Mouse (Mus musculus): Measurements from ENCODE around the gene Map3k10. TPM values are rescaled to one million over a fixed set of nuclear protein-coding genes. Genes with fewer than 3 reads are reported as not detected.
A peak's percentile ranks its signal among the peaks of the same experiment; 100 is the strongest.

Map3k10 gene
- polyA plus RNA-seq (2012; rRNA removed): 24.6 and 26.8 TPM in 2 replicates

DNA sequence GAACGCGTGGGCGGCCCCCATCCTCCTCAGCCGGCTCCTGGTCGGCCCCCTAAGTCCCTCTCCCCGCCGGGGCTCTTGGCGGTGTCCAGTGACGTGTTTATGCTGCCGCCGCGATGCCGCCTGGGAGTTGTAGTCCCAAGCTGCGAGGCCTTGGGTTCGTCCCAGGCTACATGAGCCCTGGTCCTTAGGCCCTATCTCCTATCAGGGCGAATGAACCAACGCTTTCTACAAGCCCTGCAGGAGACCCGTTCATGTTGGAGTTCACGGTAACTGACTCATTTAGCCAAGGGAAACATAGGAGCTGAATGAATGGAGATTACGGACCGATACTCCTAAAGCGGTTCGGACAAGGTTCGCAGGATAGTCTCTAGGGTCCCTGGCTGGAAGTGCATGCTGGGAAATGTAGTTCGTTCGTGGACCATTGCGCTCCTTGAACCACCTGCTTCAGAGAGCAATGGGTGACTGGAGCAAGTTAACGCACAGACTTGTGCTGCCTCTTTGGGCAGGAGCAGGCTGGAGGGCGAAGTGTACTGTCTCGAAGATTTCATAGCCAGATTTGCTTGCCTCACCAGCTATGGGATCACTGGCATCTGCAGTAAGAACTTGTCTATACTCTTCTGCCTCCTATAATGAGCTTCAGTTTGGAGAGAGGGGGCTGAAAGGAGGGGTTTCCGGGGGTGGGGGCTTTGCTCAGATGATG, at the start of gene Map3k10:
Gene Map3k10, minus strand, starts transcription at position 77 of the 700 bp plus-strand sequence.
- TF ChIP-seq CTCF (conservative IDR thresholded peaks at IDR 0.05; ENCODE audit: insufficient read depth, insufficient read length, low read depth, low read length) (no peak), POLR2A (IDR thresholded peaks at IDR 0.05; ENCODE audit: low read depth, low read length) (no peak)
- H3K27ac ChIP-seq (ENCODE audit: insufficient read depth, low read depth, low read length): peak within 1 kb of the TSS; percentile 79
- H3K36me3 ChIP-seq (ENCODE audit: control insufficient read depth, insufficient read depth, low read length): no peaks in the 10 kb centered on the region
- H3K4me1 ChIP-seq (ENCODE audit: control insufficient read depth, insufficient read depth, low read length): peaks cover 5% of the 10 kb centered on the region; the same call in 1 of the 2 replicates
- H3K4me3 ChIP-seq (ENCODE audit: insufficient read depth, low read depth, low read length): peak within 1 kb of the TSS; percentile 65
- peak; percentile 96 for DNase-seq
- no peaks in the 10 kb centered on the region for H3K27me3 ChIP-seq (replicated peaks; ENCODE audit: control insufficient read depth, insufficient read depth, low read length)
- under 1% methylated on average over 31 of the region's 31 CpGs for WGBS

- Histone ChIP-seq H3K36me3 (ENCODE audit: control insufficient read depth, insufficient read depth, low read length) (no peaks in the 10 kb centered on the region), H3K27ac (ENCODE audit: insufficient read depth, low read depth, low read length) (no peak overlapping the region), H3K4me1 (ENCODE audit: control insufficient read depth, insufficient read depth, low read length) (no peaks in the 10 kb centered on the region), H3K27me3 (replicated peaks; ENCODE audit: control insufficient read depth, insufficient read depth, low read length) (no peaks in the 10 kb centered on the region), H3K4me3 (ENCODE audit: insufficient read depth, low read depth, low read length) (no peak overlapping the region)
- 92% methylated on average over 8 of the region's 8 CpGs for WGBS
- TF ChIP-seq POLR2A (IDR thresholded peaks at IDR 0.05; ENCODE audit: low read depth, low read length) (no peak), CTCF (conservative IDR thresholded peaks at IDR 0.05; ENCODE audit: insufficient read depth, insufficient read length, low read depth, low read length) (no peak)
- DNase-seq: no peak
These were observed 47.6 kb upstream of the Map3k10 start for GRCm38 (mm10) chr7:27721951-27722350.

DNA sequence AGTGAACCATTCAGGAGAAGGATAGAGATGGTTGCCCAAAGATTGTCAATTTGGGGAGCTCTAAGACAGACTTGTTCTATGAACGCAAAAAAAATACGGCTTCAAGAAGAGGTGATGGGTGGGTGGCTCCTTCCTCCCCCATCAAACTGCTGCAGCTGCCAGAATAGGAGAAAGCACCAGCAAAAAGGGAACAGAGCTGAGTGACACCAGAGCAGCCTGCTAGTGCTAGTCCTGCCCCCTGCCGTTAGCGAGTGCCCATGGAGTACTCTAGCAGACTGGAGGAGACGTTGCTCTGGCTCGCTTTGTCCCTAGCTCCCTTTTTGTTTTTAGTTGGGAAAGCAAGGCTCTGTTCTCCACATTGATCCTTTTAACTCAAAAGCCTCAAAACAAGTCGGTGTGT, 36.0 kb upstream of the Map3k10 start:
- WGBS: 87% methylated on average over 7 of the region's 7 CpGs
- no peaks in the 10 kb centered on the region for H3K36me3 ChIP-seq (ENCODE audit: control insufficient read depth, insufficient read depth, low read length)
- no peak overlapping the region for H3K4me3 ChIP-seq (ENCODE audit: insufficient read depth, low read depth, low read length)

GRCm38 (mm10) chr7:27696711-27697110, 22.3 kb upstream of the Map3k10 start:
- H3K4me1 ChIP-seq (ENCODE audit: control insufficient read depth, insufficient read depth, low read length): no peaks in the 10 kb centered on the region
- H3K4me3 ChIP-seq (ENCODE audit: insufficient read depth, low read depth, low read length): no peak overlapping the region
- H3K36me3 ChIP-seq (ENCODE audit: control insufficient read depth, insufficient read depth, low read length): no peaks in the 10 kb centered on the region
- 70% methylated on average over 3 of the region's 3 CpGs for WGBS
- no peaks in the 10 kb centered on the region for H3K27me3 ChIP-seq (replicated peaks; ENCODE audit: control insufficient read depth, insufficient read depth, low read length)
- H3K27ac ChIP-seq (ENCODE audit: insufficient read depth, low read depth, low read length): no peak overlapping the region
- DNase-seq: no peak
- TF ChIP-seq POLR2A (IDR thresholded peaks at IDR 0.05; ENCODE audit: low read depth, low read length): no peak
- no peak for TF ChIP-seq CTCF (conservative IDR thresholded peaks at IDR 0.05; ENCODE audit: insufficient read depth, insufficient read length, low read depth, low read length)

More for the DNA sequence above, 36.0 kb upstream of the Map3k10 start:
- TF ChIP-seq CTCF (conservative IDR thresholded peaks at IDR 0.05; ENCODE audit: insufficient read depth, insufficient read length, low read depth, low read length) (no peak), POLR2A (IDR thresholded peaks at IDR 0.05; ENCODE audit: low read depth, low read length) (no peak)
- H3K27ac ChIP-seq (ENCODE audit: insufficient read depth, low read depth, low read length): no peak overlapping the region
- no peaks in the 10 kb centered on the region for H3K27me3 ChIP-seq (replicated peaks; ENCODE audit: control insufficient read depth, insufficient read depth, low read length)
- H3K4me1 ChIP-seq (ENCODE audit: control insufficient read depth, insufficient read depth, low read length): no peaks in the 10 kb centered on the region
- no peak for DNase-seq

DNA sequence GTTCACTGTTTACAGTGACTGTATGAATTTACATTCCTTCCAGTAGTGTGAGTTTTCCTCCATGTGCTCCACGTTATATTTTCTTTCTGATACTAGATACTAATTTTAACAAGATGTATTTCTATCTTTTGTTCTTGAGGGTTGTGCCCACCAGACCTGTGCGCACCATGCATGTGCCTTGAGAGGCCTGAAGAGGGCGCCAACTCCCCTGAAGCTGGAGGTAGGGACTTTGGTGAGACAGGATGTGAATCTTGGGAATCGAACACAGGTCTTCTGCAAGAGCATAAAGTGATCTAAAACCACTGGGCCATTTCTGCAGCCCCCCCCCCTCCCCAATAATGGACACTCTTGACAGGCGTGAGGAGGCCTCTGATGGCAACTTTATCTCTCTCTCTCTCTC, 16.7 kb upstream of the Map3k10 start:
- 43% methylated on average over 5 of the region's 5 CpGs for WGBS
- no peak overlapping the region for H3K4me3 ChIP-seq (ENCODE audit: insufficient read depth, low read depth, low read length)
- no peaks in the 10 kb centered on the region for H3K27me3 ChIP-seq (replicated peaks; ENCODE audit: control insufficient read depth, insufficient read depth, low read length)
- peak; percentile 72 for TF ChIP-seq CTCF (conservative IDR thresholded peaks at IDR 0.05; ENCODE audit: insufficient read depth, insufficient read length, low read depth, low read length)
- no peak for TF ChIP-seq POLR2A (IDR thresholded peaks at IDR 0.05; ENCODE audit: low read depth, low read length)
- H3K36me3 ChIP-seq (ENCODE audit: control insufficient read depth, insufficient read depth, low read length): no peaks in the 10 kb centered on the region
- no peak overlapping the region for H3K27ac ChIP-seq (ENCODE audit: insufficient read depth, low read depth, low read length)
- peak; percentile 27 for DNase-seq
- peaks cover 5% of the 10 kb centered on the region; the same call in 1 of the 2 replicates for H3K4me1 ChIP-seq (ENCODE audit: control insufficient read depth, insufficient read depth, low read length)

DNA sequence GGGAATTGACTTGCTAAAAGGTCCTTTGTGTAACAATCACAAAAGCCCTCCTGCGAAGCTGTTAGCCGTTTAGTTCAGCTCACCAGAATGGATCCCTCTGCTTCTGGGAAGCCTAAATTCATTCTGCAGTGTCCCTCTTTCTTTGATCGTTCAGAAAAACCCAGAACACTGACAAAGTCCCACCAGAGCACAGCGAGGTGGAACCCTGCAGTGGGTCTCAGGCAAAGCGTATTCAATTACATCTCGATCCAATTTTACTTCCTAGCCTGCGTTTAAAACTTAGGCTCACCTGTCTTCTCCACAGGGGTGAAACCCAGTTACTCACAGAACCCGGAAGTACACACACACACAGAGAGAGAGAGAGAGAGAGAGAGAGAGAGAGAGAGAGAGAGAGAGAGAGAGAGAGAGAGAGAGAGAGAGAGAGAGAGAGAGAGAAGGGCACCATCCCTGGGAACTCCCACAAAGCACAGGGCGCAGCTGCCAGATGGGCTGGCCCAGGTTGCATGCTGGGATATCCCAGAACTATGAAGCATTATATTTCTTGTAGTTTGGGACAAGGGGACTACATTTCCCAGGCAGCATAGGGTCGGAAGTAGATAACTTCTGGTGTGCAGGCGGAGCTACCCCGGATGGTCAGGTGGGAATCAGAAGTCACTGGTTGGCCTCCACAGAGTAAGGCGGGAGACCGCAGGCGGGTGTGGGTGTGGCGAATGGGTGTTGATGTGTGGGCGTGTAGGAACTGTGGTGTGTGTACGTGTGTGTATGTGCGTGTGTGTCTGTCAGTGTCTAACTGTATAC, 14.6 kb upstream of the Map3k10 start, which contains the start of gene Zfp607b:
Gene Zfp607b, plus strand, starts transcription at position 526 of the 798 bp plus-strand sequence.
- under 1% methylated on average over 19 of the region's 19 CpGs for WGBS
- Histone ChIP-seq H3K4me3 (ENCODE audit: insufficient read depth, low read depth, low read length) (peak within 1 kb of the TSS; percentile 55), H3K27me3 (replicated peaks; ENCODE audit: control insufficient read depth, insufficient read depth, low read length) (no peaks in the 10 kb centered on the region), H3K27ac (ENCODE audit: insufficient read depth, low read depth, low read length) (peak within 1 kb of the TSS; percentile 18; the same call in 1 of the 2 replicates), H3K36me3 (ENCODE audit: control insufficient read depth, insufficient read depth, low read length) (no peaks in the 10 kb centered on the region), H3K4me1 (ENCODE audit: control insufficient read depth, insufficient read depth, low read length) (peaks cover 5% of the 10 kb centered on the region; the same call in 1 of the 2 replicates)
- TF ChIP-seq CTCF (conservative IDR thresholded peaks at IDR 0.05; ENCODE audit: insufficient read depth, insufficient read length, low read depth, low read length) (no peak), POLR2A (IDR thresholded peaks at IDR 0.05; ENCODE audit: low read depth, low read length) (peak; percentile 37)
- peak; percentile 98 for DNase-seq

All from kidney, adult 2 months (tissue).